Mouse (Mus musculus): ENCODE data around the gene Lifr. TPM values are rescaled to one million over a fixed set of nuclear protein-coding genes. Genes with fewer than 3 reads are reported as not detected.

Gene Lifr
- polyA plus RNA-seq, 1 experiment, result 5.5 TPM

DNA sequence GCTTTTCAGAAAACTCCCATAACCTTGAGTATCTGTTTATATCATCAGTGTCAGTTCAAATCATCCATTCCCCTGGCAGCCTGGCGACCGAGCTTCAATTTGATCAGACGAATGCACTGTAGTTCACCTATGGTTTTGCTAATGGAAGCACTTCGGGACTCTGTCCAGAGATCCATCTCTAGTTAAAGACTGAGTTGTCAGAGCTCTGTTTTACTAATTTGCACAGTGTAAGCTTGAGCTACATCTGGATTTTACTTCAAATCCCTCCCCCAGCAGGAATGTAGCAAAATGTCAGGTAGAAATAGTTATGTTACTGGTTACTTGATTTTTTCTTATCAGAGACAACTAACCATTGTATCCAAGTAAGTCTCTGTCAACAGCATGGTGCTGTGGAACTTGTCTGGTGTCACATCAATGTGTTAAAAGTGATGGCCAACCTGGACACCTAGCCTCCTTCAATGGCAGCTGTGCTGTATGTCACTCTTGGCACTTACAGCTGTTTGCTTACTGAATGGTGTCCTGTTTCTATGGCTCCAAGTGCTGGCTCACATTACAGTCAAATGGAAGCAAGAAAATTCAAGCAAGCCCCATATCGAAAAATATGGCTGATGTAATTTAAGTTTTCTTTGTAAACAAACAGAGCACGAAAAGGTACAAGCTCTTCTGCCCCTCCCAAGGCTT, 22.0 kb downstream of the Lifr start:
- Histone ChIP-seq H3K27ac (ENCODE audit: control insufficient read depth, insufficient read depth, low read depth, low read length, poor library complexity) (no peak overlapping the region), H3K4me1 (ENCODE audit: control insufficient read depth, insufficient read depth, low read length) (peaks cover 4% of the 10 kb centered on the region; the same call in 1 of the 2 replicates), H3K4me3 (replicated peaks; ENCODE audit: control insufficient read depth, low read depth, low read length) (no peak overlapping the region)
- 72% methylated on average over 6 of the region's 6 CpGs for WGBS
- TF ChIP-seq POLR2A (IDR thresholded peaks at IDR 0.05; ENCODE audit: borderline replicate concordance, control insufficient read depth, low read depth, low read length) (no peak), CTCF (IDR thresholded peaks at IDR 0.05; ENCODE audit: control insufficient read depth, insufficient read depth, low read length) (no peak)

- peak overlapping the region; percentile 73; the same call in 1 of the 2 replicates for H3K27ac ChIP-seq (ENCODE audit: control insufficient read depth, insufficient read depth, low read depth, low read length, poor library complexity)
Observed at GRCm38 (mm10) chr15:7113906-7114305, 23.5 kb downstream of the Lifr start.

DNA sequence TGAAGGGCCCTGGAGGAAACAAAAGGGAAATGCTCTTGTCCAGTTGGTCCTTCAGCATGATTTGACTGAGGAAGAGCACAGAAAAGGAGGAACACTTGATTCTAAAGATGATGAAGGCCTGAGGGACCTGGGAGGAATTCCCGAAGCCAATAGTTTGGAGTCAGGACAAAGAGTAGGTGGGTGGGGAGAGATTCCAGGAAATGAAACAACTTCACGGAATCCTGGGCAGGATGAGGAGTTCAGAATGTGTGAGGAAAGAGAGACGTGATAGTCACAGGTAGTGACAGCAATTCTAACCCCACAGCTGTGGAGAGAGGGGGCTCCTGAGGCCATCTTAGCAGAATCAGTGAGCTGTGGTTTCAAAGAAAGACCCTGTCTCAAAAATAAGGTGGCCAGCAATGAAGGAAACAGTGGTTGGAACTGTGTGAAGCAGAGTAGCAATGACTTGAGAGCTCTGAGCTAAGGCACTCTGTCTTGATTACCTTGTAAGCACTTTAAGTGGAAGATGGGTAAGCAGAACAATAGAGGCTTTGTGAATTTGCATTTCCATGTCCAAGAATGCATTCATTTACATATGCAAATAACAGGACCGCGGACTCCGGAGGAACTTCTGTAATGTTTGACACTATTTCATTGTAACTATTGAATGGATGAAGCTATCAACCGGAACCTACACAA, 25.1 kb downstream of the Lifr start:
- peaks cover 4% of the 10 kb centered on the region; the same call in 1 of the 2 replicates for H3K4me1 ChIP-seq (ENCODE audit: control insufficient read depth, insufficient read depth, low read length)
- no peak overlapping the region for H3K4me3 ChIP-seq (replicated peaks; ENCODE audit: control insufficient read depth, low read depth, low read length)
- H3K27ac ChIP-seq (ENCODE audit: control insufficient read depth, insufficient read depth, low read depth, low read length, poor library complexity), result no peak overlapping the region
- 75% methylated on average over 7 of the region's 7 CpGs for WGBS
- TF ChIP-seq CTCF (IDR thresholded peaks at IDR 0.05; ENCODE audit: control insufficient read depth, insufficient read depth, low read length), result no peak
- no peak for TF ChIP-seq POLR2A (IDR thresholded peaks at IDR 0.05; ENCODE audit: borderline replicate concordance, control insufficient read depth, low read depth, low read length)

More at GRCm38 (mm10) chr15:7113906-7114305, 23.5 kb downstream of the Lifr start:
- no peak overlapping the region for H3K4me3 ChIP-seq (replicated peaks; ENCODE audit: control insufficient read depth, low read depth, low read length)
- 10% methylated on average over 3 of the region's 3 CpGs for WGBS
- H3K4me1 ChIP-seq (ENCODE audit: control insufficient read depth, insufficient read depth, low read length), result peaks cover 4% of the 10 kb centered on the region; the same call in 1 of the 2 replicates
- TF ChIP-seq CTCF (IDR thresholded peaks at IDR 0.05; ENCODE audit: control insufficient read depth, insufficient read depth, low read length) (no peak), POLR2A (IDR thresholded peaks at IDR 0.05; ENCODE audit: borderline replicate concordance, control insufficient read depth, low read depth, low read length) (no peak)

- H3K4me1 ChIP-seq (ENCODE audit: control insufficient read depth, insufficient read depth, low read length), result peaks cover 4% of the 10 kb centered on the region; the same call in 1 of the 2 replicates
- 72% methylated on average over 1 of the region's 1 CpGs for WGBS
- no peak overlapping the region for H3K27ac ChIP-seq (ENCODE audit: control insufficient read depth, insufficient read depth, low read depth, low read length, poor library complexity)
- TF ChIP-seq CTCF (IDR thresholded peaks at IDR 0.05; ENCODE audit: control insufficient read depth, insufficient read depth, low read length) (no peak), POLR2A (IDR thresholded peaks at IDR 0.05; ENCODE audit: borderline replicate concordance, control insufficient read depth, low read depth, low read length) (no peak)
- no peak overlapping the region for H3K4me3 ChIP-seq (replicated peaks; ENCODE audit: control insufficient read depth, low read depth, low read length)
Observed at GRCm38 (mm10) chr15:7116216-7116615, 25.8 kb downstream of the Lifr start.

GRCm38 (mm10) chr15:7116699-7117098, 26.3 kb downstream of the Lifr start:
- H3K27ac ChIP-seq (ENCODE audit: control insufficient read depth, insufficient read depth, low read depth, low read length, poor library complexity), result no peak overlapping the region
- no peak overlapping the region for H3K4me3 ChIP-seq (replicated peaks; ENCODE audit: control insufficient read depth, low read depth, low read length)
- peaks cover 4% of the 10 kb centered on the region; the same call in 1 of the 2 replicates for H3K4me1 ChIP-seq (ENCODE audit: control insufficient read depth, insufficient read depth, low read length)
- no peak for TF ChIP-seq POLR2A (IDR thresholded peaks at IDR 0.05; ENCODE audit: borderline replicate concordance, control insufficient read depth, low read depth, low read length)
- no peak for TF ChIP-seq CTCF (IDR thresholded peaks at IDR 0.05; ENCODE audit: control insufficient read depth, insufficient read depth, low read length)
- 83% methylated on average over 3 of the region's 3 CpGs for WGBS

DNA sequence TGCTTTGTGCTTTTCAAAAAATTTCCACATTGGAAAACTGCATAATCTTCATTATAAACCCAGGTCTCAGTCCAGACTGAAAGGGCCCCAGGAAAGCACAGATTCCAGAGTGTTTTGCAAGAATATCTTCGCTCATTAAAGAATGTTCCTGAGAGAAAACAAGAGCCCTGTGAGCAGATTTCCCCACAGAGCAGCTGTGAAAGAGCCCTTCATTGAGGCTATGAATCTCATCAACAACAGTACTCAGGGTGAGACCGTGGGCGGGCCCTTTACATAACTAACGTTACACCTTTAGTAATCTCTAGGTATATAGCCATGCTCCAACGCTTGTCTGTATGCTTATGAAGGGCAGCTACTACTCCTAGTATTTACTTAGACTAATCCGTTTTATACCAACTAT, 27.5 kb downstream of the Lifr start:
- peaks cover 4% of the 10 kb centered on the region; the same call in 1 of the 2 replicates for H3K4me1 ChIP-seq (ENCODE audit: control insufficient read depth, insufficient read depth, low read length)
- H3K27ac ChIP-seq (ENCODE audit: control insufficient read depth, insufficient read depth, low read depth, low read length, poor library complexity), result no peak overlapping the region
- no peak overlapping the region for H3K4me3 ChIP-seq (replicated peaks; ENCODE audit: control insufficient read depth, low read depth, low read length)
- TF ChIP-seq CTCF (IDR thresholded peaks at IDR 0.05; ENCODE audit: control insufficient read depth, insufficient read depth, low read length) (no peak), POLR2A (IDR thresholded peaks at IDR 0.05; ENCODE audit: borderline replicate concordance, control insufficient read depth, low read depth, low read length) (no peak)
- WGBS, result 83% methylated on average over 6 of the region's 6 CpGs

- 52% methylated on average over 5 of the region's 5 CpGs for WGBS
- H3K4me1 ChIP-seq (ENCODE audit: control insufficient read depth, insufficient read depth, low read length), result peaks cover 2% of the 10 kb centered on the region; the same call in 1 of the 2 replicates
- TF ChIP-seq POLR2A (IDR thresholded peaks at IDR 0.05; ENCODE audit: borderline replicate concordance, control insufficient read depth, low read depth, low read length) (no peak), CTCF (IDR thresholded peaks at IDR 0.05; ENCODE audit: control insufficient read depth, insufficient read depth, low read length) (no peak)
- no peak overlapping the region for H3K4me3 ChIP-seq (replicated peaks; ENCODE audit: control insufficient read depth, low read depth, low read length)
- no peak overlapping the region for H3K27ac ChIP-seq (ENCODE audit: control insufficient read depth, insufficient read depth, low read depth, low read length, poor library complexity)
Observed at GRCm38 (mm10) chr15:7118849-7119248, 28.4 kb downstream of the Lifr start.

DNA sequence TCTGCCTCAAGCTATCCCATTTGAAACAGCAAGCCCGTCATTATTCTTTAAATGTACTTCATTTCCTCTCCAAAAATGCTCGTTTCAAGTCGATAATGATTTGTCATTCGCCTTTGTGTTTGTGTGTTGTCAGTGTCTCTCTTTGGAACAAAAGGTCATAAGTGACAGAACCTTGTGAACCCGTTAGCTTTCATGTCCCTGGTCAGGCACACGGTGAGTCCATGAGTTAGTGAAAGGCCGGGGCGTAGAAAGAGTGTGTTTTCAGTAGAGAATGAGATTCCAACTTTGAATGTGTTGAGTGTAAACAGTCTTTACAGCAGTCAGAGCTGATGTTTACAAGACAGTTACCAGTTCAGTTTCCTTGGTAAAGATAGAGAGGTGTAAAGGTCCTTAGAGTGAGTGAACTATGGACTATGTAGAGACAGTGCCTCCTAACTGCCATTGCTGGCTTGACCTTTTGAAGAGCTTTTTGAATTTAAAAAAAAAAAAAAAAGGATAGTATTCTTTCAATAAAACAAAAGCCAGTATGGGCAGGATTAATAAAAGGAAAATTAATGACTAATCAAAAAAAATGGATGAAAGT, 29.6 kb downstream of the Lifr start:
- 76% methylated on average over 8 of the region's 8 CpGs for WGBS
- TF ChIP-seq POLR2A (IDR thresholded peaks at IDR 0.05; ENCODE audit: borderline replicate concordance, control insufficient read depth, low read depth, low read length), result no peak
- TF ChIP-seq CTCF (IDR thresholded peaks at IDR 0.05; ENCODE audit: control insufficient read depth, insufficient read depth, low read length), result no peak
- no peaks in the 10 kb centered on the region; the same call in 1 of the 2 replicates for H3K4me1 ChIP-seq (ENCODE audit: control insufficient read depth, insufficient read depth, low read length)
- H3K4me3 ChIP-seq (replicated peaks; ENCODE audit: control insufficient read depth, low read depth, low read length), result no peak overlapping the region
- no peak overlapping the region for H3K27ac ChIP-seq (ENCODE audit: control insufficient read depth, insufficient read depth, low read depth, low read length, poor library complexity)

Data from bone marrow, adult 2 months (tissue).